Mouse (Mus musculus) liver, adult 2 months (tissue): ENCODE results near the gene Hoxb4.

Source experiments
- CTCF ChIP-seq: fragments of 200-500 bp; IDR thresholded peaks from 2 replicates; pipeline ENCODE4 v1.5.1; 2011; ENCODE audit warnings: low read depth, low read length, control low read depth
- POLR2A ChIP-seq: fragments of 200-500 bp; IDR thresholded peaks from 2 replicates; pipeline ENCODE4 v1.6.1; 2011; ENCODE audit warnings: low read length, control low read depth; ENCODE audit not compliant: insufficient read depth; ENCODE audit errors: extremely low read depth

DNA sequence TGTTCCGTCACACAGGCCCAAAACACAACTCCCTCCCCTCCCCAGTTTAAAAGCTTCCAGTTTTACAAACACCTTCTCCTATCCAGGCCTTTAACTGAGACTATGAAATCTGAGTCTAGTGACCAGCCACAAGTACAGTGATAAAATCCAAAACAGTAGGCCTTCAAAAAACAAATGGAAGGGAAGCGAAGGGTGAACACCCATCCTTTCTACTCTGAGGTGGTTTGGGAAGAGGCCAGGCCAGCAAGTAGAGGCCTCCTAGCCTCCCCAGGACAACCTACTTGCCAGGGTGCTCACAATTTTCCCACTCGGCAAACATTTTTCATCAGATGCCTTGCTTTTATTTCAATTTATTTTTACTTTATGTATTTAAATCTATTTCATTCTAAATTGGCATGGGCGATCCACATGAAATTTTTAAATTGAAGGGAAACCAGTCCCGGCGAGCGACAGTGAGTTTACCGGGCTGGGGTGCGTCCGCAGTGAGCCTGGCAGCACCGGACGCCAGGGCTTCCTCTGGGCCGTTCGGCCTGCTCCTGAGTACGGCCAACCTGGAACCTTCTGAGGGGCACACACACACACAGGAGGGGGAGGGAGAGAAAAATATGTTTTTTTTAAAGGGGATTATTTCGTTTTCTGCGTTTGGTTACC is 27.2 kb upstream of the Hoxb4 start:
- TF ChIP-seq CTCF = no peak
- no peak for TF ChIP-seq POLR2A
